Mouse (Mus musculus) embryonic fibroblast, embryonic 13.5 days (primary cell): ENCODE measurements around the gene Acsf2.

Experiments
- CTCF ChIP-seq: IDR thresholded peaks from 2 replicates; pipeline ENCODE4 v1.5.1; 2011; ENCODE audit warnings: mild to moderate bottlenecking, control low read depth, low read length, moderate library complexity, borderline replicate concordance; ENCODE audit not compliant: insufficient read depth
- POLR2A ChIP-seq: IDR thresholded peaks from 2 replicates; pipeline ENCODE4 v1.6.1; 2011; ENCODE audit warnings: low read depth, mild to moderate bottlenecking, control low read depth, low read length, moderate library complexity

- no peak for TF ChIP-seq CTCF
- peak; percentile 27; the same call in 1 of the 2 replicates for TF ChIP-seq POLR2A
Observed at GRCm38 (mm10) chr11:94630199-94631011, 28.7 kb upstream of the Acsf2 start.
